Mouse (Mus musculus) stomach, postnatal 0 days (tissue): Measurements from ENCODE around the gene Hcrt. TPM values are rescaled to one million over a fixed set of nuclear protein-coding genes. Genes with fewer than 3 reads are reported as not detected.
A peak's percentile ranks its signal among the peaks of the same experiment; 100 is the strongest.

Experiments
- ATAC-seq: fragments of 200-750 bp; cut with Nextera tagmentation; 2 replicates; pipeline ENCODE4 v1.8.0; 2017; ENCODE audit not compliant: low FRiP score, low TSS enrichment
- DNase-seq: peaks from one replicate; pipeline ENCODE4 v3.0.0-alpha.2; 2016; ENCODE audit warnings: low spot score
- H3K27ac ChIP-seq: fragments of 300-500 bp; sonication (generic); replicated peaks from 2 replicates; pipeline ENCODE4 v1.5.1; 2014; ENCODE audit warnings: mild to moderate bottlenecking, control low read depth
- H3K27me3 ChIP-seq: fragments of 300-500 bp; sonication (generic); 2 replicates; pipeline ENCODE4 v1.6.1; 2014; ENCODE audit warnings: low read length; ENCODE audit not compliant: control insufficient read depth, insufficient read depth
- H3K36me3 ChIP-seq: fragments of 300-500 bp; sonication (generic); 2 replicates; pipeline ENCODE4 v1.6.1; 2014; ENCODE audit warnings: low read length, mixed read lengths; ENCODE audit not compliant: control insufficient read depth, insufficient read depth
- H3K4me1 ChIP-seq: fragments of 300-500 bp; sonication (generic); replicated peaks from 2 replicates; pipeline ENCODE4 v1.6.1; 2014; ENCODE audit warnings: antibody characterized with exemption; ENCODE audit not compliant: control insufficient read depth, insufficient read depth
- H3K4me2 ChIP-seq: fragments of 300-500 bp; sonication (generic); replicated peaks from 2 replicates; pipeline ENCODE4 v1.6.1; 2014; ENCODE audit warnings: low read depth, mild to moderate bottlenecking, control low read depth, moderate library complexity
- H3K4me3 ChIP-seq: fragments of 300-500 bp; sonication (generic); 2 replicates; pipeline ENCODE4 v1.5.1; 2014; ENCODE audit warnings: low read depth, low read length, control low read depth
- H3K9ac ChIP-seq: fragments of 300-500 bp; sonication (generic); 2 replicates; pipeline ENCODE4 v1.6.1; 2014; ENCODE audit warnings: mild to moderate bottlenecking, low read length, control low read depth, mixed read lengths
- H3K9me3 ChIP-seq: fragments of 300-500 bp; sonication (generic); 2 replicates; pipeline ENCODE4 v1.6.1; 2016; ENCODE audit warnings: low read length; ENCODE audit not compliant: control insufficient read depth
- CTCF ChIP-seq: IDR thresholded peaks from 2 replicates; pipeline ENCODE4 v1.5.1; 2016; ENCODE audit warnings: antibody characterized with exemption, low read depth, mild to moderate bottlenecking, moderate library complexity
- EP300 ChIP-seq: optimal IDR thresholded peaks from 2 replicates; pipeline ENCODE3; 2016; ENCODE audit warnings: antibody characterized with exemption
- WGBS: fragments of 180-500 bp; shearing (Covaris S2); extraction: QIAGEN DNeasy Blood & Tissue Kit; methylation state at CpG from one replicate; pipeline ENCODE4 v1.1.7; 2014; 5-methylcytosine and 5-hydroxymethylcytosine counted together
- polyA plus RNA-seq: library from polyadenylated mRNA; unstranded; fragments of >200 nt; fragmentation: Nextera tagmentation; extraction: Ambion mirVana; gene quantifications from 2 replicates; pipeline ENCODE4 v1.2.1, GENCODE M21; 2015

Gene Hcrt
- polyA plus RNA-seq, 1 experiment from 2014 or later = not detected

DNA sequence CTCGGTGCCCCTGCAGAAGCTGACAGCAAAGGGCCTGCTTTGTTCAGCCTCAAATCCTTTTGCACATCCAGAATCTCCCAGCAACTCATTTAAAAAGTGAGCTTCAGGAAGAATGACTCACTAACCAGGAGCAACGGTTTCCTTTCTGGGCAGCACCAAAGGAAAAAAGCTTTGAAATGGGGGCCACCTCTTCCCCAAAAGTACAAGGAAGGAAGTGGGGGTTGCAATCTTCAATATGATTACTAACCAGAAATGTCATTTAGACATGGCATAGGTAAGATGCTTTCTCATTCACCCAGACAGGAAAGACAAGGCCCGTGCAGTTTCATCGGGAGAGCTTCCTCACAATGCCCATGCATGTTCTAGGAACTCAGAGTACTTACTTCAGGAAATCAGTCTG lies 41.5 kb downstream of the Hcrt start:
- ATAC-seq = no peak
- no peaks in the 10 kb centered on the region for H3K36me3 ChIP-seq
- TF ChIP-seq EP300 (no peak), CTCF (no peak)
- H3K4me1 ChIP-seq = peaks cover 18% of the 10 kb centered on the region; the same call in 1 of the 2 replicates
- H3K9me3 ChIP-seq = no peaks in the 10 kb centered on the region
- H3K4me3 ChIP-seq = no peak overlapping the region
- no peaks in the 10 kb centered on the region for H3K27me3 ChIP-seq
- 44% methylated on average over 4 of the region's 4 CpGs for WGBS
- peak overlapping the region; percentile 58 for H3K27ac ChIP-seq
- no peak for DNase-seq
- H3K4me2 ChIP-seq = no peak overlapping the region
- H3K9ac ChIP-seq = no peak overlapping the region; the same call in 1 of the 2 replicates

DNA sequence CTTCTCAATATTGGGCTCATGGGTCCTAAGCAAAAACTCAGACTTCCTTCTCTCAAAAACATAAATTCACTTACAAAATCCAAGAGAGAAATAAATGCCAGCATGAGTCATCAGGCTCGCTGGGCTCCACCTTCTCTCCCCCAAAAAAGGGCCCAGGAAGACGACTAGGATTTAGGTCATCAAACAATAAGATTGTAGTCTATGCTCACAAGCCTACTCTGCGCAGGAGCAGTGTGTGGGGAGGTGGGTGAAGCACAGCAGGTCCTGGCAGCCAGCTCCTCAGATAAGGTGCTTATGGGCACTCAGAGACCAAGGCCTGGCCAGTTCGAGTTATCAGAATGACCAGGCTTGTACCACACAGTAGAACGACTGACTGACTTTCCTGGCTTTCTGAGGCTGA lies 42.4 kb downstream of the Hcrt start:
- H3K4me3 ChIP-seq = no peak overlapping the region
- H3K27me3 ChIP-seq = no peaks in the 10 kb centered on the region
- H3K4me2 ChIP-seq = no peak overlapping the region
- H3K36me3 ChIP-seq = 0 out of 2 replicates have a peak, but pooled peaks cover 3% of the 10 kb centered on the region
- no peak overlapping the region for H3K9ac ChIP-seq
- H3K27ac ChIP-seq = peak overlapping the region; percentile 31; the same call in 1 of the 2 replicates
- H3K4me1 ChIP-seq = peaks cover 18% of the 10 kb centered on the region; the same call in 1 of the 2 replicates
- WGBS = 47% methylated on average over 5 of the region's 5 CpGs
- H3K9me3 ChIP-seq = no peaks in the 10 kb centered on the region
- DNase-seq = no peak
- TF ChIP-seq CTCF (no peak), EP300 (no peak)
- no peak for ATAC-seq

- Histone ChIP-seq H3K4me1 (peaks cover 18% of the 10 kb centered on the region; the same call in 1 of the 2 replicates), H3K4me3 (no peak overlapping the region), H3K4me2 (no peak overlapping the region), H3K9ac (no peak overlapping the region), H3K9me3 (no peaks in the 10 kb centered on the region), H3K27me3 (no peaks in the 10 kb centered on the region), H3K27ac (0 out of 2 replicates have a peak overlapping the region, but pooled peaks have one; percentile 8), H3K36me3 (0 out of 2 replicates have a peak, but pooled peaks cover 3% of the 10 kb centered on the region)
- TF ChIP-seq EP300 = no peak
- TF ChIP-seq CTCF = no peak
- DNase-seq = no peak
- 71% methylated on average over 11 of the region's 11 CpGs for WGBS
- ATAC-seq = no peak
These were observed 42.8 kb downstream of the Hcrt start for GRCm38 (mm10) chr11:100719893-100720292.

GRCm38 (mm10) chr11:100719312-100719711 lies 43.4 kb downstream of the Hcrt start:
- Histone ChIP-seq H3K27ac (0 out of 2 replicates have a peak overlapping the region, but pooled peaks have one; percentile 24), H3K9me3 (no peaks in the 10 kb centered on the region), H3K4me1 (peaks cover 20% of the 10 kb centered on the region), H3K9ac (no peak overlapping the region), H3K36me3 (0 out of 2 replicates have a peak, but pooled peaks cover 3% of the 10 kb centered on the region), H3K4me2 (no peak overlapping the region), H3K27me3 (no peaks in the 10 kb centered on the region), H3K4me3 (no peak overlapping the region)
- ATAC-seq = no peak
- no peak for DNase-seq
- 65% methylated on average over 3 of the region's 3 CpGs for WGBS
- no peak for TF ChIP-seq EP300
- no peak for TF ChIP-seq CTCF

- H3K9me3 ChIP-seq = no peaks in the 10 kb centered on the region
- TF ChIP-seq EP300 (no peak), CTCF (no peak)
- 73% methylated on average over 4 of the region's 4 CpGs for WGBS
- H3K27ac ChIP-seq = 0 out of 2 replicates have a peak overlapping the region, but pooled peaks have one; percentile 24
- H3K4me3 ChIP-seq = no peak overlapping the region
- no peak overlapping the region for H3K9ac ChIP-seq
- H3K4me1 ChIP-seq = peaks cover 20% of the 10 kb centered on the region
- H3K36me3 ChIP-seq = 0 out of 2 replicates have a peak, but pooled peaks cover 3% of the 10 kb centered on the region
- H3K27me3 ChIP-seq = no peaks in the 10 kb centered on the region
- DNase-seq = no peak
- ATAC-seq = no peak
- no peak overlapping the region for H3K4me2 ChIP-seq
These were observed 43.9 kb downstream of the Hcrt start for GRCm38 (mm10) chr11:100718866-100719265.

- Histone ChIP-seq H3K36me3 (0 out of 2 replicates have a peak, but pooled peaks cover 3% of the 10 kb centered on the region), H3K9ac (no peak overlapping the region), H3K27ac (no peak overlapping the region), H3K9me3 (no peaks in the 10 kb centered on the region), H3K4me3 (no peak overlapping the region), H3K27me3 (no peaks in the 10 kb centered on the region), H3K4me1 (peaks cover 23% of the 10 kb centered on the region), H3K4me2 (no peak overlapping the region)
- 85% methylated on average over 6 of the region's 7 CpGs for WGBS
- TF ChIP-seq EP300 (no peak), CTCF (no peak)
- ATAC-seq (no peak), DNase-seq (no peak)
These were observed 44.3 kb downstream of the Hcrt start for GRCm38 (mm10) chr11:100718462-100718861.
